Mouse (Mus musculus): Measurements from ENCODE around the gene Med29.

GRCm38 (mm10) chr7:28354596-28354995 lies 37.9 kb downstream of the Med29 start:
- TF ChIP-seq CTCF (IDR thresholded peaks at IDR 0.05; ENCODE audit: low read depth): no peak
- TF ChIP-seq EP300 (IDR thresholded peaks at IDR 0.05; ENCODE audit: low read depth): no peak
